Mouse (Mus musculus) left cerebral cortex, postnatal 25 days (tissue): ENCODE measurements around the gene AC131692.1. TPM values are rescaled to one million over a fixed set of nuclear protein-coding genes. Genes with fewer than 3 reads are reported as not detected.
A peak's percentile ranks its signal among the peaks of the same experiment; 100 is the strongest.

Source experiments
- DNase-seq, 2 experiments: peaks; one replicate each; pipeline ENCODE4 v3.0.0; 2022; ENCODE audit warnings: low spot score in 2 of 2, mixed read lengths in 1 of 2
- intact Hi-C: fragments of 180-260 bp; cut with DNase I; formaldehyde crosslinking; loops from one replicate; pipeline ENCODE4 v1.15.1; 2025
- total RNA-seq, 2 experiments: library from RNA; stranded (reverse); gene quantifications; 2 replicates each; pipeline ENCODE4 v1.2.3; 2021

The AC131692.1 gene
- not detected for total RNA-seq

DNA sequence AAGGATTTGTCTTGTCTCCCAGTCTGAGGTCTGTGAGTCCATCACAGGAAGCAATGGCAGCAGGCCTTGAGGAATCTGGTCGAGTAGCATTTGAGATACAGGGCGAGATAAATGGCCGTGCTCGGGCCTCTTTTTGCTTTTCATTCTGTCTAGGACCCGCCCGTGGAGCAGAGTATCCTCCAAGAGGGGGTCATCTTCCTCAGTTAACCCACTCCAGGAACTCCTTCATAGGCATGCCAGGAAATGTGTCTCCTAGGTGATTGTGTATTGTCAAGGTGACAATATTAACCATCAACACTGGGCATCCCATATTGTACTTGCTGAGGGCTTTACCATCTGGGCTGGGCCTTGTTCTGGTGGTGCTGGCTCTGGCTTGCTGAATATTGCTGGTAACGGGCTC is at the start of gene AC131692.1:
AC131692.1 (plus strand) TSS at position 301 of the 400 bp plus-strand sequence.
- no peak for DNase-seq
- intact Hi-C loops: no loop called here

DNA sequence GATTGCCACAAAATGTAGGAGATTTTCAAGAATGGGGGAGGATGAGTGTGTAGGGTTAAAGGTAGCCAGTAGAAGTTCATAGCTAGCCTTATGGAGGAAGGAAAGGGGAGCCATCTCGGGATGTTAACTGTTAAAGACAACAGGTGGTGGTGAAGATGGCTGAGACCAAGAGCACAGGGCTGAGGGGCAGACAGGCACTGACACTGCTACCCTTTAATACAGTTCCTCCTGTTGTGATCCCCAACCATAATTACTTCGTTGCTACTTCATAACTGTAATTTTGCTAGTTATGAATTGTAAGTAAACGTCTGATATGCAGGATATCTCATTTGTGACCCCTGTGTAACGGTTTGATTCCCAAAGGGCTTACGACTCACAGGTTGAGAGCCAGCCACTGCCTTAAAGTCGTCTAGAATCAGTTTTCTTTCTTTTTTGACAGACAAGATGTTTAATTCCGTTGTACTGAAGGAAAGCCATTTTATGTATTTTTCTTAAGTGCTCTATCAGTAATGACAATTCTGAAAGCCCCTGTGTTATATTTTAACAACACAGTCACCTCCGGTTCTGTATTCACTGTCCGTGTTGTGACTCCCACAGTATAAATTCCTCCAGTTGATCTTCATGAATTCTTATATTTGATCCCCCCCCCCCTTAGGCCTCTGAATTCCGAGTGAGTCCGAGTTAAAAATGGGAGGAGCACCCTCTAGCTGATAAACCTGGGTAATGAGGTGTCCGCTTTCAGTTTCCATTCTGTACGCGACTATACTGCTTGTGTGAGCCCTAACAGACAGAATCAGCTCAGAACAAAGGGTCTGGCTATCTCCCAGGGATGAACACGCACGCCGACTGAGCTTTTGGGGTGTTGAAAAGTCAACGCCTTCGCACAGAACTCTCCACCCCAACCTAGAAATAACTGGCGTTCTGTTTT is 48.6 kb upstream of the AC131692.1 start:
- no peak for DNase-seq
- intact Hi-C loops: loop anchor here (2.0 kb wide), 1 partner anchor 81 kb away; the partner anchor contains the start of gene Pola2

GRCm38 (mm10) chr19:6046294-6047153 is 47.7 kb upstream of the AC131692.1 start, which contains the start of gene Syvn1:
Gene Syvn1, plus strand, starts transcription at chr19:6046576.
- intact Hi-C loops: loop anchor here (1.0 to 2.0 kb wide), 2 partner anchors 11 to 82 kb away; partner anchors contain the start of genes Fau, Mrpl49 and Pola2
- peak; percentile 90 to 98 for DNase-seq

GRCm38 (mm10) chr19:6047154-6047898 is 46.9 kb upstream of the AC131692.1 start:
- intact Hi-C loops: loop anchor here (1.0 to 2.0 kb wide), 2 partner anchors 10 to 83 kb away; partner anchors contain the start of genes Fau, Mrpl49 and Pola2
- DNase-seq: no peak

GRCm38 (mm10) chr19:6047899-6048166 is 46.4 kb upstream of the AC131692.1 start:
- no peak for DNase-seq
- intact Hi-C loops: loop anchor here (1.0 to 2.0 kb wide), 2 partner anchors 9 to 83 kb away; partner anchors contain the start of genes Fau, Mrpl49 and Pola2

DNA sequence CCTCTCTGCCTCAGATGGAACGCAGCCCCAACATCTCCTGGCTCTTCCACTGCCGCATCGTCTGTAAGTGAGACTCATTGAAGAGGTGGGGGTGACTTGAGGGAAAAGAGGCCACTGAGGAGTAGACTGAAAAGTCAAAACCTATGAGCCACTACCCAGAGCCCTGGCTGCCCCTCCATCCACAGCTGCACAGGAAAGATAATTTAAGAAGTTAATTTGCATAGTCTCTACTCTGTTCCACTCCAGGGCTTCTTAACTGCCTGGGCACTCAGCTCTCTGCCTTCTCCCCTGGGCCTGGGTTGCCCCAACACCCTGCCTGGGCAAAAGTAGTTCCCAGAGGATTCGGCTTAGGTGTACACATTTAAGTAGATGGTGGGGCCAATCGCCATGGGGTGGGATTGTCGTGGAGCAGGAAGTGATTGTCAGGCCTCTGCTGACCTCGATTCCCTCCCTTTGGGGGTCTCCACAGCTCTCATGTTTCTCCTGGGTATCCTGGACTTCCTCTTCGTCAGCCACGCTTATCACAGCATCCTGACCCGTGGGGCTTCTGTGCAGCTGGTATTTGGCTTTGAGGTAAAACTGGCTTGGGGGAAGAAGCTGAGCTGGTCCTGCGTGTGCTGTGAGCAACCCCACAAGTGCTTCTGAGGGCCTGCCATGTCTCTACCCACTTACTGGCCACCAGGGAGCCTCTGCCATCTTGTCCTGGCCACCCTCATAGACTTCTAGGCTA is 45.4 kb upstream of the AC131692.1 start:
- intact Hi-C loops: no loop called here

DNA sequence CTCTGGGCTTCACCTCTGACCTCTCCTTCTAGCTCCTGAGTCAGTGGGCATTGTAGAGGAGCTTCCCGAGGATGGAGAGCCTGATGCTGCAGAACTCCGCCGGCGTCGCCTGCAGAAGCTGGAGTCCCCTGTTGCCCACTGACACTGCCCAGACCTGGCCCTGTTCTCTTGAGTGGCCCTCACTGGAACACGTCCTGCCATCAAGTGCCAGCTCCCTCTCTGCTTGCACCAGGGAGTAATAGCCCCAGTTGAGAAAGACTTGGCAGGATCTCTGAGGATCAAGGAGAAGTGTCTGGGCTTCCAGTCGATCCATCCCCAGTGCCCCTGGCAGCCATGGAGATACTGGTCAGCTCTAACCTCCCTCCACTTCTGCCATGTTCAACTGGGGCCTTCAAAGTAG is 41.7 kb upstream of the AC131692.1 start:
- intact Hi-C loops: no loop called here
- no peak for DNase-seq

More for the DNA sequence above, 45.4 kb upstream of the AC131692.1 start:
- DNase-seq: no peak

DNA sequence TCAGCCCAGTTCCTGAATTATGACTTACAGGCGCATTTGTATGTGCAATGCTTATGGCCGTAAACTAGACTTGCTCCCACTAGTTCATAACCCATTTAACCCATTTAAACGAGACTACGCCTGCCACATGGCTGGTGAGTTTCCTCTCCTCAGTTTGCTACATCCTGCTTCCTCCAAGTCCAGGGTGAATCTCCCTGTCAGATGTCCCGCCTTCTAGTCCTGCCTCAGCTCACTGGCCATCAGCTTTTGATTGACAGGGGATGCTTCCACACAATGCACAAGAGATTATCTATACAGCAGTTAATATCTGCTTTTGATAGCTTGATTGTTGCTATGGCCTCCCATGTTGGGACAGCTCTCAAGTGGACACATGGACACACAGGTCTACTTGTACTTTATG is 39.9 kb upstream of the AC131692.1 start:
- no peak for DNase-seq
- intact Hi-C loops: no loop called here

- intact Hi-C loops: loop anchor here (1.0 to 2.0 kb wide), 2 partner anchors 9 to 28 kb away; partner anchors contain the start of genes Cdca5 and Zfpl1
- no peak for DNase-seq
These were observed 37.5 kb upstream of the AC131692.1 start for GRCm38 (mm10) chr19:6056696-6057095.

DNA sequence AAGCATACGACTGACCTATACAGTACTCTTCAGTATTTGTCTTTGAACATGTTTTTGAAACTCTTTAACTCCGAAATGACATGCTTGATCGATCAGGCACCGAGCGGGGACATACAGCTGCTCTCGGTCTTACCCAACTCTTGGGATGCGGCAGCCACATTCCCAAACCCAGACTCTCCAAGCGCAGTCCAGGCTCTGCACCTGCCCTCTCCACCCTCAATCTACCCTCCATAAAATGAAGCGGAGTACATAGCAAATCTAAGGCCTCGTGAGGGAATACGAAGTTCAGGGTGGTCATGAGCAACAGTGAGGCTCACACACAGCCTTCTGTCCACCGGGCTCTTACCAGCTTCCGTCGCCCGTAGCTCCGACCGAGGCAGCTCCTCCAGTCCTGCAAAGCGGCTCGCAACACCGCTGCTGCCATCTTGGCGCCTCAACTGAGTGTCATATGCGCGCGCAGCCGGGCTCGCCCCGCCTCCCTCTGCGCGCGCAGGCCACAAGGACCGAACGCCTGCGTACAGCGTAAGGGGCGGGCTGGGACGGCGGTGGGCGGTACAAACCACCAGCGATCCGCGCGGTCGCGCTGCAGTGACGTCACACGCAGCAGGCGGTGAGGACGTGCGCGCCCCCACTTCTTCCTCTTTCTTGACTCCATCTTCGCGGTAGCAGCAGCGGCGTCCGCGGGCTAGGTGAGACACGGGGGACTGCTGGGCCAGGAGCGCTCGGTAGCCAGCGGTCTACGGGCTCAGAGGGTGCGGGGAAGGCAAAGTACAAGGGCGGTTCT is 36.7 kb upstream of the AC131692.1 start, which contains the start of the genes Mrpl49 and Fau:
Mrpl49 (minus strand) TSS at position 473 of the 784 bp plus-strand sequence.
Fau (plus strand) TSS at position 532 of the 784 bp plus-strand sequence.
- DNase-seq: peak; percentile 99 to 100
- intact Hi-C loops: loop anchor here (1.0 to 2.0 kb wide), 2 partner anchors 10 to 27 kb away; partner anchors contain the start of genes Cdca5 and Zfpl1

- no peak for DNase-seq
- intact Hi-C loops: no loop called here
These were observed 35.7 kb upstream of the AC131692.1 start for GRCm38 (mm10) chr19:6058513-6058912.

DNA sequence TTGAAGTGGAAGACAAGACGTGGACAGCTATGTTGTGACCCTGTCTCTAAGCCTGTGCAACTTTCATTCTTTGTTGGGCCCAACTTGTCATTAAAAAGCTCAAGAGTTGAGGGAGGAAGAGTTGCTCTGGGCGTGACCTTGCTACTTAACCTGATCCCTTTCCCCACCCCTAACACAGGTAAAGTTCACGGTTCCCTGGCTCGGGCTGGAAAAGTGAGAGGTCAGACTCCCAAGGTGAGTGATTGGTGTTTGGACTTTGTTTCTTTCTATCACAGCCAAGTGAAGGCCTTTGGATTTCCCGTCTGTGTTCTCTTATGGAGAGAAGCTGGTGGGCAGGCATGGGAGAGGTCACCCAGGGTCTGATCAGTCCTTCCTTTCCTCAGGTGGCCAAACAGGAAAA is 35.3 kb upstream of the AC131692.1 start:
- no peak for DNase-seq
- intact Hi-C loops: no loop called here

DNA sequence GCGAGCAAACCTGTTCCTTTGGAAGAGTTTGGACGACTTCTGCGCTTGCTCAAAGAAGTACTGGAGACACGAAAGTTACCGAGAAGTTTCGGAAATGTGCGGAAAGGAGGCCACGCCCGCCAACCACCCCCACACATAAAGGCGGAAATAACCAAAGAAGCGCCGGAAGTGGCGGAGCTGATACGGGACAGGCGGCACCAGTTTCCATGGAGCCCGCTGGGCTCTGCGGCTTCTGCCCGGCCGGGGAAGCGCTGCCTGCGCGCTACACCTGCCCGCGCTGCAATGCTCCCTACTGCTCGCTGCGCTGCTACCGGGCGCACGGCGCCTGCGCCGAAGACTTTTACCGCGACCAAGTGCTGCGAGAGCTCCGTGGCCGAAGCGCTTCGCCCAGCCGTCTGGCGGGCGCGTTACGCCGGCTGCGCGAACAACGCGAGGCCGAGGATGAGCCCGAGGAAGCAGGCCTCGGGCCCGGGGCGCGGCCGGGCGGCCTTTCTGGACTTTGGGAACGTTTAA is 33.1 kb upstream of the AC131692.1 start, which contains the start of gene Znhit2:
Znhit2 (plus strand) TSS at position 172 of the 513 bp plus-strand sequence.
- intact Hi-C loops: loop anchor here (5.0 kb wide), 1 partner anchor 276 kb away; no protein-coding TSS in a partner anchor
- peak; percentile 95 to 98 for DNase-seq

DNA sequence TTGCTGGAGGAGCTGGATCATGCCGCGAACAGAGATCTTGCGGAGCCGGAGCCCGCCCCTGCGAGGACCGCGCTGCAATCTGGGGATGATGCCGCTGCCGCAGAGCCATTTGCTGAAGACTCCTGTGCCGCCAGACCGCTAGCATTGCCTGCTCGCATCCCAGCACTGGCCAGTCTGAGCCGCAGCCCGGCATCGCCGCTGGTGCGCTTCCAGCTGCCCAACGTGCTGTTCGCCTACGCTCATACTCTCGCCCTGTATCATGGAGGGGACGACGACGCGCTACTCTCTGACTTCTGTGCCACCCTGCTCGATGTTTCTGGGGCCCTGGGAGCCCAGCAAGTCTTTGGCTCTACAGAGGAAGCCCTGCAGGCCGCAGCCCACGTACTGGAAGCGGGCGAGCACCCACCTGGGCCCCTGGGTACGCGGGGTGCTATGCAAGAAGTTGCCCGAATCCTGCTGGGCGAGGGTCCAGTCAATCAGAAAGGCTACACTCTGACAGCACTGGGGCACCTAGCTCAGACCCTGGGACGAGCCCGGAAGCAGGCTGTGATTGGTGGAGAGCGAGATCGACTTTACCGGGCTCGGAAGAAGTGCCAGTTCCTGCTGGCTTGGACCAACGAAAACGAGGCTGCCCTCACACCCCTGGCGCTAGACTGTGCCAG is 32.4 kb upstream of the AC131692.1 start:
- DNase-seq: peak; percentile 44 to 53
- intact Hi-C loops: loop anchor here (5.0 kb wide), 1 partner anchor 276 kb away; no protein-coding TSS in a partner anchor

DNA sequence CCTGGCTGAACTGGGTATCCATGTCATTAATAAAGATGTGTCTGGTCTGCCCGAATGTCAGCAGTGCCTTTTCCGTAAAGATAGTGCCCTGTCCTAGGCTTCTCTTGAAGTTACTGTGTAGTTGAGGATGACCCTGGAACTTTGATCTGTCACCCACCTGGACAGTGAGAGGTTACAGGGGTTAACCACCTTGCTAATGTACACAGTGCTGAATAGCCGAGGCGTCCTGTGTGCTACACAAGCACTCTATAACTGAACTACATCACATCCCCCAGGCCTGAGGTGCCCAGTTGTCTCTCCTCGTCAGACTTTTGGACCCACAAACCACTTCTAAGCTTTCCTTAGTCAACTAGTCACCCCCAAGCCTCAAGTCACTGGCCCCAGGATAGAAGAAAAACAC is 31.8 kb upstream of the AC131692.1 start:
- no peak for DNase-seq
- intact Hi-C loops: loop anchor here (5.0 kb wide), 1 partner anchor 275 kb away; no protein-coding TSS in a partner anchor

DNA sequence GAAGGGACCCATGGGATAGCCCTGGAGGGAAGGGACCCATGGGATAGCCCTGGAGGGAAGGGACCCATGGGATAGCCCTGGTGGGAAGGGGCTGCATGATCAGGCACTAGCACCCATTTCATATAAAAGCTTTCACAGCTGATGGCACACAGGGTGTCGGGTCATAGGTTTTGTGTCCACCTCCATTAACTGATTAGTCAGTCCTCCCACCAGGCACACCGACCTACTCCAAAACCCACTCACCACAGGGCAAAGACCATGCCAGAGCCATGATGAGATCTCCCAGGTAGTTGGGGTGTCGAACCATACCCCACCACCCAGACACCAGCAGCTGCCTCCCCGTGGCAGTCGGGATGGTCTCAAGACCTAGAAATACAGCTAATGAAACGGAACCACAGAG is 31.1 kb upstream of the AC131692.1 start:
- intact Hi-C loops: loop anchor here (5.0 kb wide), 1 partner anchor 274 kb away; no protein-coding TSS in a partner anchor
- no peak for DNase-seq
